Mouse (Mus musculus): ENCODE measurements around the gene Cfap97. TPM values are rescaled to one million over a fixed set of nuclear protein-coding genes. Genes with fewer than 3 reads are reported as not detected.

The Cfap97 gene
- polyA plus RNA-seq, 1 experiment: not detected

- Histone ChIP-seq H3K4me3 (ENCODE audit: insufficient read depth, low read depth, low read length) (no peak overlapping the region), H3K27ac (ENCODE audit: insufficient read depth, low read depth, low read length) (no peak overlapping the region), H3K4me1 (ENCODE audit: control insufficient read depth, insufficient read depth, low read length) (peaks cover 16% of the 10 kb centered on the region; the same call in 1 of the 2 replicates)
- 92% methylated on average over 1 of the region's 1 CpGs for WGBS
- no peak for TF ChIP-seq CTCF (IDR thresholded peaks at IDR 0.05; ENCODE audit: insufficient read depth, low read depth, low read length)
- no peak for TF ChIP-seq POLR2A (IDR thresholded peaks at IDR 0.05; ENCODE audit: insufficient read depth, low read depth, low read length)
These were observed 14.2 kb upstream of the Cfap97 start for GRCm38 (mm10) chr8:46137336-46137735.

GRCm38 (mm10) chr8:46137843-46138596 lies 13.6 kb upstream of the Cfap97 start:
- WGBS: 68% methylated on average over 10 of the region's 10 CpGs
- H3K4me1 ChIP-seq (ENCODE audit: control insufficient read depth, insufficient read depth, low read length): peaks cover 17% of the 10 kb centered on the region; the same call in 1 of the 2 replicates
- H3K4me3 ChIP-seq (ENCODE audit: insufficient read depth, low read depth, low read length): no peak overlapping the region
- peak overlapping the region; percentile 59; the same call in 1 of the 2 replicates for H3K27ac ChIP-seq (ENCODE audit: insufficient read depth, low read depth, low read length)
- TF ChIP-seq CTCF (IDR thresholded peaks at IDR 0.05; ENCODE audit: insufficient read depth, low read depth, low read length): no peak
- TF ChIP-seq POLR2A (IDR thresholded peaks at IDR 0.05; ENCODE audit: insufficient read depth, low read depth, low read length): no peak

GRCm38 (mm10) chr8:46140376-46141120 lies 11.0 kb upstream of the Cfap97 start:
- no peak overlapping the region for H3K27ac ChIP-seq (ENCODE audit: insufficient read depth, low read depth, low read length)
- peaks cover 19% of the 10 kb centered on the region; the same call in 1 of the 2 replicates for H3K4me1 ChIP-seq (ENCODE audit: control insufficient read depth, insufficient read depth, low read length)
- WGBS: 71% methylated on average over 9 of the region's 9 CpGs
- no peak overlapping the region for H3K4me3 ChIP-seq (ENCODE audit: insufficient read depth, low read depth, low read length)
- no peak for TF ChIP-seq CTCF (IDR thresholded peaks at IDR 0.05; ENCODE audit: insufficient read depth, low read depth, low read length)
- no peak for TF ChIP-seq POLR2A (IDR thresholded peaks at IDR 0.05; ENCODE audit: insufficient read depth, low read depth, low read length)

- Histone ChIP-seq H3K27ac (ENCODE audit: insufficient read depth, low read depth, low read length) (no peak overlapping the region), H3K4me3 (ENCODE audit: insufficient read depth, low read depth, low read length) (no peak overlapping the region), H3K4me1 (ENCODE audit: control insufficient read depth, insufficient read depth, low read length) (peaks cover 19% of the 10 kb centered on the region; the same call in 1 of the 2 replicates)
- TF ChIP-seq CTCF (IDR thresholded peaks at IDR 0.05; ENCODE audit: insufficient read depth, low read depth, low read length) (no peak), POLR2A (IDR thresholded peaks at IDR 0.05; ENCODE audit: insufficient read depth, low read depth, low read length) (no peak)
- WGBS: 92% methylated on average over 3 of the region's 3 CpGs
These were observed 9.9 kb upstream of the Cfap97 start for GRCm38 (mm10) chr8:46141688-46142087.

- Histone ChIP-seq H3K4me3 (ENCODE audit: insufficient read depth, low read depth, low read length) (no peak overlapping the region), H3K27ac (ENCODE audit: insufficient read depth, low read depth, low read length) (no peak overlapping the region), H3K4me1 (ENCODE audit: control insufficient read depth, insufficient read depth, low read length) (peaks cover 19% of the 10 kb centered on the region; the same call in 1 of the 2 replicates)
- WGBS: 97% methylated on average over 4 of the region's 4 CpGs
- TF ChIP-seq CTCF (IDR thresholded peaks at IDR 0.05; ENCODE audit: insufficient read depth, low read depth, low read length) (no peak), POLR2A (IDR thresholded peaks at IDR 0.05; ENCODE audit: insufficient read depth, low read depth, low read length) (no peak)
These were observed 9.0 kb upstream of the Cfap97 start for GRCm38 (mm10) chr8:46142498-46143081.

GRCm38 (mm10) chr8:46143470-46143869 lies 8.1 kb upstream of the Cfap97 start:
- Histone ChIP-seq H3K4me3 (ENCODE audit: insufficient read depth, low read depth, low read length) (no peak overlapping the region), H3K4me1 (ENCODE audit: control insufficient read depth, insufficient read depth, low read length) (peaks cover 15% of the 10 kb centered on the region; the same call in 1 of the 2 replicates), H3K27ac (ENCODE audit: insufficient read depth, low read depth, low read length) (no peak overlapping the region)
- TF ChIP-seq POLR2A (IDR thresholded peaks at IDR 0.05; ENCODE audit: insufficient read depth, low read depth, low read length) (no peak), CTCF (IDR thresholded peaks at IDR 0.05; ENCODE audit: insufficient read depth, low read depth, low read length) (no peak)
- WGBS: 88% methylated on average over 5 of the region's 5 CpGs

GRCm38 (mm10) chr8:46143924-46144323 lies 7.6 kb upstream of the Cfap97 start:
- Histone ChIP-seq H3K27ac (ENCODE audit: insufficient read depth, low read depth, low read length) (no peak overlapping the region), H3K4me3 (ENCODE audit: insufficient read depth, low read depth, low read length) (no peak overlapping the region), H3K4me1 (ENCODE audit: control insufficient read depth, insufficient read depth, low read length) (peaks cover 15% of the 10 kb centered on the region; the same call in 1 of the 2 replicates)
- WGBS: 11% methylated on average over 1 of the region's 1 CpGs
- no peak for TF ChIP-seq POLR2A (IDR thresholded peaks at IDR 0.05; ENCODE audit: insufficient read depth, low read depth, low read length)
- TF ChIP-seq CTCF (IDR thresholded peaks at IDR 0.05; ENCODE audit: insufficient read depth, low read depth, low read length): no peak

- H3K4me1 ChIP-seq (ENCODE audit: control insufficient read depth, insufficient read depth, low read length): peaks cover 7% of the 10 kb centered on the region; the same call in 1 of the 2 replicates
- H3K27ac ChIP-seq (ENCODE audit: insufficient read depth, low read depth, low read length): no peak overlapping the region
- H3K4me3 ChIP-seq (ENCODE audit: insufficient read depth, low read depth, low read length): no peak overlapping the region
- 63% methylated on average over 3 of the region's 3 CpGs for WGBS
- TF ChIP-seq CTCF (IDR thresholded peaks at IDR 0.05; ENCODE audit: insufficient read depth, low read depth, low read length) (no peak), POLR2A (IDR thresholded peaks at IDR 0.05; ENCODE audit: insufficient read depth, low read depth, low read length) (no peak)
These were observed 5.4 kb upstream of the Cfap97 start for GRCm38 (mm10) chr8:46146173-46146572.
